Mouse (Mus musculus) lung, postnatal 0 days (tissue): ENCODE results near the gene Synj2.

ENCODE experiments used
- CTCF ChIP-seq: IDR thresholded peaks from 2 replicates; pipeline ENCODE4 v1.5.1; 2016; ENCODE audit warnings: antibody characterized with exemption, mild to moderate bottlenecking
- EP300 ChIP-seq: IDR thresholded peaks from 2 replicates; pipeline ENCODE4 v1.6.1; 2016; ENCODE audit warnings: antibody characterized with exemption, mild to moderate bottlenecking, control low read depth

GRCm38 (mm10) chr17:5999039-5999543 lies 58.0 kb downstream of the Synj2 start:
- TF ChIP-seq EP300 = no peak
- no peak for TF ChIP-seq CTCF
